Mouse (Mus musculus): ENCODE data around the gene Lrch1. TPM values are rescaled to one million over a fixed set of nuclear protein-coding genes. Genes with fewer than 3 reads are reported as not detected.
A peak's percentile ranks its signal among the peaks of the same experiment; 100 is the strongest.

Gene Lrch1
- polyA plus RNA-seq, 1 experiment from 2014 or later = 16.6 TPM

GRCm38 (mm10) chr14:74908250-74908649, 39.4 kb downstream of the Lrch1 start:
- Histone ChIP-seq H3K27ac (ENCODE audit: poor library complexity, severe bottlenecking) (no peak overlapping the region), H3K27me3 (replicated peaks) (no peaks in the 10 kb centered on the region), H3K4me2 (no peak overlapping the region), H3K9ac (no peak overlapping the region), H3K36me3 (no peaks in the 10 kb centered on the region), H3K4me1 (replicated peaks) (peaks cover 36% of the 10 kb centered on the region), H3K4me3 (no peak overlapping the region), H3K9me3 (replicated peaks) (no peaks in the 10 kb centered on the region)
- 93% methylated on average over 6 of the region's 6 CpGs for WGBS
- ATAC-seq (ENCODE audit: insufficient number of reproducible peaks, low FRiP score) = no peak

GRCm38 (mm10) chr14:74907706-74908105, 40.0 kb downstream of the Lrch1 start:
- Histone ChIP-seq H3K4me2 (no peak overlapping the region), H3K4me3 (no peak overlapping the region), H3K4me1 (replicated peaks) (peaks cover 41% of the 10 kb centered on the region), H3K27me3 (replicated peaks) (no peaks in the 10 kb centered on the region), H3K36me3 (no peaks in the 10 kb centered on the region), H3K9ac (no peak overlapping the region), H3K9me3 (replicated peaks) (no peaks in the 10 kb centered on the region), H3K27ac (ENCODE audit: poor library complexity, severe bottlenecking) (no peak overlapping the region)
- ATAC-seq (ENCODE audit: insufficient number of reproducible peaks, low FRiP score) = no peak
- 92% methylated on average over 8 of the region's 8 CpGs for WGBS

- no peak overlapping the region for H3K27ac ChIP-seq (ENCODE audit: poor library complexity, severe bottlenecking)
- H3K9me3 ChIP-seq (replicated peaks) = no peaks in the 10 kb centered on the region
- H3K36me3 ChIP-seq = no peaks in the 10 kb centered on the region
- 76% methylated on average over 3 of the region's 3 CpGs for WGBS
- no peak for ATAC-seq (ENCODE audit: insufficient number of reproducible peaks, low FRiP score)
- no peak overlapping the region for H3K9ac ChIP-seq
- no peaks in the 10 kb centered on the region for H3K27me3 ChIP-seq (replicated peaks)
- no peak overlapping the region for H3K4me2 ChIP-seq
- no peak overlapping the region for H3K4me3 ChIP-seq
- H3K4me1 ChIP-seq (replicated peaks) = peaks cover 38% of the 10 kb centered on the region
Observed at GRCm38 (mm10) chr14:74905990-74906389, 41.7 kb downstream of the Lrch1 start.

GRCm38 (mm10) chr14:74904442-74904841, 43.2 kb downstream of the Lrch1 start:
- no peak overlapping the region for H3K9ac ChIP-seq
- H3K27ac ChIP-seq (ENCODE audit: poor library complexity, severe bottlenecking) = no peak overlapping the region
- no peaks in the 10 kb centered on the region for H3K27me3 ChIP-seq (replicated peaks)
- peaks cover 45% of the 10 kb centered on the region for H3K4me1 ChIP-seq (replicated peaks)
- H3K4me3 ChIP-seq = no peak overlapping the region
- no peaks in the 10 kb centered on the region for H3K36me3 ChIP-seq
- WGBS = 78% methylated on average over 5 of the region's 5 CpGs
- ATAC-seq (ENCODE audit: insufficient number of reproducible peaks, low FRiP score) = no peak
- no peaks in the 10 kb centered on the region for H3K9me3 ChIP-seq (replicated peaks)
- H3K4me2 ChIP-seq = no peak overlapping the region

- ATAC-seq (ENCODE audit: insufficient number of reproducible peaks, low FRiP score) = peak; percentile 37; the same call in 1 of the 2 replicates
- peak overlapping the region; percentile 56; the same call in 1 of the 2 replicates for H3K27ac ChIP-seq (ENCODE audit: poor library complexity, severe bottlenecking)
- H3K9ac ChIP-seq = 0 out of 2 replicates have a peak overlapping the region, but pooled peaks have one; percentile 22
- H3K27me3 ChIP-seq (replicated peaks) = no peaks in the 10 kb centered on the region
- H3K4me3 ChIP-seq = no peak overlapping the region
- no peaks in the 10 kb centered on the region for H3K9me3 ChIP-seq (replicated peaks)
- H3K36me3 ChIP-seq = no peaks in the 10 kb centered on the region
- peaks cover 43% of the 10 kb centered on the region for H3K4me1 ChIP-seq (replicated peaks)
- no peak overlapping the region for H3K4me2 ChIP-seq
- WGBS = 49% methylated on average over 4 of the region's 4 CpGs
Observed at GRCm38 (mm10) chr14:74903047-74903446, 44.6 kb downstream of the Lrch1 start.

DNA sequence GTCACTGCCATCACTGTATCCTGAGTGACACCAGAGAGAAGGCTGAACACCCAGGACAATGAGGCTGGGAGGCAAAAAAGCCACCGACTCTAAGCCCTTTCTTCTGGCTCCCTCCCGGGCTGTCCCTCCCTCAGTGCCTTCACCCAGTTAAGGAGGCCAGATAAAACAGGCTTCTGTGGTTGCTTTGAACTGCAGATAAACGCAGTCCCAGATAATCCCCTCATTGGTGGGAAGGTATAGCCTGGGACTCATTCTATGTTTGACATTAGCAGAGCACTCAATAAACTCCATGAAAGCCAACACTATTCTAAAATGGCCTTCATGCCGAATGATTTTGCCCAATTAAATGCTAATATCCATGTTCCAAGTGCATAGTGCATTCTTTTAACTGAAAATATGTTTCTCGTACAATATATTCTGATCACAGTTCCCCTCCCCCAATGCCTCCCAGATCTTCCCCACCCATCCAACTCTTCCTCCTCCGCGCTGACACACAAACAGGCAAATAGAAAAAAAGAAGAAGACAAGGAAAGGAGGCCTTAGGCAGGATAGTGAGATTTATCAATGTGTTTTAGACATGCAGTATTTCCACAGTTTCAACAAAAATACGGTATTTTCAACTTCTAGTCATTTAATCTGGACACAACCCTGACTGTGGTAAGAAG, 46.8 kb downstream of the Lrch1 start:
- Histone ChIP-seq H3K27me3 (replicated peaks) (no peaks in the 10 kb centered on the region), H3K4me2 (peak overlapping the region; percentile 50), H3K4me3 (no peak overlapping the region), H3K9me3 (replicated peaks) (no peaks in the 10 kb centered on the region), H3K9ac (no peak overlapping the region; the same call in 1 of the 2 replicates), H3K27ac (ENCODE audit: poor library complexity, severe bottlenecking) (peak overlapping the region; percentile 92), H3K4me1 (replicated peaks) (peaks cover 43% of the 10 kb centered on the region), H3K36me3 (no peaks in the 10 kb centered on the region)
- 49% methylated on average over 8 of the region's 8 CpGs for WGBS
- peak; percentile 54; the same call in 1 of the 2 replicates for ATAC-seq (ENCODE audit: insufficient number of reproducible peaks, low FRiP score)

- Histone ChIP-seq H3K36me3 (no peaks in the 10 kb centered on the region), H3K27ac (ENCODE audit: poor library complexity, severe bottlenecking) (peak overlapping the region; percentile 92), H3K4me2 (peak overlapping the region; percentile 50), H3K27me3 (replicated peaks) (no peaks in the 10 kb centered on the region), H3K4me3 (no peak overlapping the region), H3K9me3 (replicated peaks) (no peaks in the 10 kb centered on the region), H3K9ac (no peak overlapping the region; the same call in 1 of the 2 replicates), H3K4me1 (replicated peaks) (peaks cover 43% of the 10 kb centered on the region)
- WGBS = 9% methylated on average over 13 of the region's 13 CpGs
- ATAC-seq (ENCODE audit: insufficient number of reproducible peaks, low FRiP score) = peak; percentile 60; the same call in 1 of the 2 replicates
Observed at GRCm38 (mm10) chr14:74899953-74900704, 47.5 kb downstream of the Lrch1 start.

DNA sequence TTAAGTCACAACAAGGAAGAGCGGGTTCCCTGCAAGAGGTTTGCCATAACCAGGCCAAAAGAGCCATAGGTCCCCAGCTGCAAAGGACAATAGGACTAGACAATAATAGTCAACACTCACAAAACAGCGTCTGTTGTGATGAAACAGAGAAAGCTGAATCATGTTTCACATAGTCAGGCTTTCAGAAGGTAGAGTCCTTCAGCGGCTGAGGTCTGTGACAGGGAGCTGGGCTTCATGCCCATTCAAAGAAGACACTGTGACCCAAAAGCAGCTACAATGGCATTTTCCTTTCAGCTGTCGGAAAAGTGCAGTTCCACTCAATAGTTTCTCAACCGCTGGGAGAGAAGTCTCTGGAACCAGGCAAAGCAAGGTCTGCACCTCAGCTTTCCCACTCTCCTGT, 48.7 kb downstream of the Lrch1 start:
- Histone ChIP-seq H3K4me2 (no peak overlapping the region), H3K9ac (no peak overlapping the region), H3K4me3 (no peak overlapping the region), H3K9me3 (replicated peaks) (no peaks in the 10 kb centered on the region), H3K27me3 (replicated peaks) (no peaks in the 10 kb centered on the region), H3K27ac (ENCODE audit: poor library complexity, severe bottlenecking) (no peak overlapping the region), H3K4me1 (replicated peaks) (peaks cover 42% of the 10 kb centered on the region), H3K36me3 (no peaks in the 10 kb centered on the region)
- 78% methylated on average over 5 of the region's 5 CpGs for WGBS
- no peak for ATAC-seq (ENCODE audit: insufficient number of reproducible peaks, low FRiP score)

DNA sequence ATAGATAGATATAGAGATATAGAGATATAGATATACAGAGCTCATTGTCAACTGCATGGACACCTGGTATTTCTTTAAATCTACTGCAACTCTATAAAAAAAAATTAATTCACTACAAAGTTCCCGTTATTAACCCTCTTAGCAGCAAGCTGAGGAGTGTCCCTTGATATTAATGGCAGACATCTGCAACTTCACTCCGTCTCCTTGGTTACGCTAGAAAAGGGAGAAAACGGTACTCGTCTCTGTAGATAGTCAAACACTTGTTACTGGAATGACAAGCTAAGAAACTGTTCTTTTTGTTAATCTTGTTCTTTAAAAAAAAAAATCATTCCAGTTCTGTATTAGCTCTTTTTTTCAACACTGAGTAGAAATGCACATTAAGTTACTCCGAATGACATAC, 54.0 kb downstream of the Lrch1 start:
- no peaks in the 10 kb centered on the region for H3K9me3 ChIP-seq (replicated peaks)
- H3K4me1 ChIP-seq (replicated peaks) = peaks cover 36% of the 10 kb centered on the region
- H3K4me3 ChIP-seq = no peak overlapping the region
- H3K36me3 ChIP-seq = no peaks in the 10 kb centered on the region
- no peaks in the 10 kb centered on the region for H3K27me3 ChIP-seq (replicated peaks)
- no peak overlapping the region for H3K27ac ChIP-seq (ENCODE audit: poor library complexity, severe bottlenecking)
- H3K4me2 ChIP-seq = no peak overlapping the region
- H3K9ac ChIP-seq = no peak overlapping the region
- 83% methylated on average over 6 of the region's 6 CpGs for WGBS
- no peak for ATAC-seq (ENCODE audit: insufficient number of reproducible peaks, low FRiP score)

- 76% methylated on average over 3 of the region's 3 CpGs for WGBS
- H3K27ac ChIP-seq (ENCODE audit: poor library complexity, severe bottlenecking) = no peak overlapping the region
- H3K9me3 ChIP-seq (replicated peaks) = no peaks in the 10 kb centered on the region
- H3K9ac ChIP-seq = no peak overlapping the region
- H3K36me3 ChIP-seq = no peaks in the 10 kb centered on the region
- H3K27me3 ChIP-seq (replicated peaks) = no peaks in the 10 kb centered on the region
- peaks cover 33% of the 10 kb centered on the region for H3K4me1 ChIP-seq (replicated peaks)
- no peak for ATAC-seq (ENCODE audit: insufficient number of reproducible peaks, low FRiP score)
- H3K4me2 ChIP-seq = no peak overlapping the region
- H3K4me3 ChIP-seq = no peak overlapping the region
Observed at GRCm38 (mm10) chr14:74893085-74893648, 54.5 kb downstream of the Lrch1 start.

DNA sequence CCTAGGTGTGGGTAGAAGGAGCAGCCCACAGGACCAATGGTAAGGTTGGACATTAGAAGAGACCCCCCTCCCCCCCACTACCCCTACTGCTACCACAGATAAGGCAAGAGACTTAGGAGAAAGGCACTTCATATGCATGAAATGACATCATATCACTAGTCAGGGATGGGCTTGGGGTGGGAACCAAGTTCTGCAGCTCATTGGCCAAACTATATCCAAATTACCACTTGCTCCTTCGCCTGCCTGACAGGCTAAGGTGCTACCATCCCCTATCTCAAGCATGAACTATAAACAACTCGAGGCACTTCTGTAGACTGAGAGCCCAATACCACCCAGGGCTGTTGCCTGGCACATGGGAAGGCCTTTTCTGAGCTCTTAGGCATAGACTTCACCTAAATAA, 58.4 kb downstream of the Lrch1 start:
- WGBS = 64% methylated on average over 2 of the region's 2 CpGs

More for the DNA sequence above, 58.4 kb downstream of the Lrch1 start:
- Histone ChIP-seq H3K4me3 (no peak overlapping the region), H3K27me3 (replicated peaks) (no peaks in the 10 kb centered on the region), H3K27ac (ENCODE audit: poor library complexity, severe bottlenecking) (no peak overlapping the region), H3K9ac (no peak overlapping the region), H3K4me2 (no peak overlapping the region), H3K36me3 (no peaks in the 10 kb centered on the region), H3K4me1 (replicated peaks) (peaks cover 57% of the 10 kb centered on the region), H3K9me3 (replicated peaks) (no peaks in the 10 kb centered on the region)
- ATAC-seq (ENCODE audit: insufficient number of reproducible peaks, low FRiP score) = no peak

All from heart, embryonic 12.5 days (tissue).